Mouse (Mus musculus): ENCODE data around the gene Morc1.

DNA sequence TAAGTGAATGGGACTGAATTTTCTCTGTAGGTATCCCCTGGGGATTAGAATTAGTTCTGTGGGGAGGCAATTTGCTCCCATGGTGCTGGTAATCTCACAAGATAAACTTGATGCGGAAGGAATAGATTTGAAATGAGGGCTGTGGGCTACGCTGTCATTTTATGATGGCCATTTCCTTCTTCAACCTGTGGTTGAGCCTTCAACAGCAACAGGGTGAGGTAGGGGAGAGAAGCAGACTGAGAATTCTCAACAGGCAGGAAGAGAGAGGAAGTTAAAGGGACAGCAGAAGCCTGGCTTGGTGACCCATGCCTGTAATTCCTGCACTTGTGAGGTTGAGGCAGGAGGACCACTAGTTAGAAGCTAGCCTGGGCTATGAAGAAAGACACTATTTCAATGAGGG is 12.0 kb upstream of the Morc1 start:
- TF ChIP-seq CTCF (IDR thresholded peaks at IDR 0.05; ENCODE audit: control insufficient read depth, insufficient read depth, insufficient read length) (no peak), USF1 (IDR thresholded peaks at IDR 0.05; ENCODE audit: low read depth) (no peak), CEBPB (IDR thresholded peaks at IDR 0.05; ENCODE audit: low read depth) (no peak)

Measured in C2C12 (cell line).